Mouse (Mus musculus): Measurements from ENCODE around the gene Ngb.

Gene Ngb

DNA sequence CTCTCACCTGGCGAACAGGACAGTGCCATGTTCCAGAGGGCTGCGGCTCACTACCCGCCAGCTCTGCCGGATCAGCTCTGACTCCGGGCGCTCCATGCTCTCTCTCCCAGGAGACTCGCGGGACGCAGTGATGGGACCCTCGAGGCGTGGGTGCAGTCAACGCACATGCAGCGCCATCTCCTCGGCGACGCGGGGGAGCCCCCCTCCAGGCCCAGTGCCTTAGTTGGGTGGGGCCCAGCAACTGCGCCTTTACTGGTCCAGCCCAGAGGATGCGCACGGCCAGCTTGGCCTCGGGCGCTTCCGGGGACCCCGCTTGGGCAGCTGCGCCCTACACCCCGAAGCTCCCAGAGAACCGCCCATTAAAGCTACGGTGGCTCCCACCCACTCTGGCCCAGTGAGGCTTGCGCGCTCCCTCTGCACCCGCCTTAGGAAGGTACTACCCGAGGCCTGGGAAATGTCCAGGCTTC, at the start of gene Ngb:
Gene Ngb (minus strand): TSS at position 375 of the 467 bp plus-strand sequence.
- DNase-seq (ENCODE audit: low spot score): no peak

DNA sequence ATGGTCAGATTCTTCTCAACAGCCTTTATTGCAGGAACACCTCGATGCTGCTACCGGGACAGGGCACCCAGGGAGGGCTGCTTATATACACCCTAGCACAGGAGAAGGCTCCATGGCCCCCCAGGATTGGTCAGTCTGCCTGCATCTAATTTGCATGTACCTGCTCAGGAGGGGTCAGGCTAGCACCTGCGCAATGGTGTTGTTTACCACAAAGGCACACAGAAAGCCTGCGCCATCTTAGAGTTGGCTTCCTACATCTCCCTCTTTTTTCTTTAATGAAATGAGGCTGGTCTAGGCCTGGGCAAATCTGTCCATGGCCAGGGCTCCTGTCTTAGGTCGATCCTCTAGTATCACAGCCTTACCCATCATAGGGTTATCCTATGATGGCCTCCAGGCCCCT, 47.1 kb upstream of the Ngb start:
- DNase-seq (ENCODE audit: low spot score): no peak

DNA sequence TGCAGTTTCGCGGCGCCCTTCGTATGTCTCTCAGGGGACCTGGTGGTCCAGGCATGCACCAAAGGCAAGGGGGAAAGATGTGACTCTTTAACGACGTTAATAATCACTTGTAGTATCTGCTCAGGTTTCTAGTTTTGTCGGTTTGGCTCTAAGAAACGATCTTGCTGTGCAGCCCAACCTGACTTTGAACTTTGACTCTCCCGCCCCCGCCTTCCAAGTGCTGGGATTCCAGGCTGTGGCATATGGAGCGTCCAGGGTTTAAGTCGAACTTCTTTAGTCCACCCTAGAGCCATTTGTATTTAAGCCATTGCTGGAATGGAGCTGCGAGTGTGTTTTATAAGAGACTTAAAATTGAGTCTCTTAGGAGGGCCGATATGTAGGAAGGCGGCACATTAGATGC, 45.8 kb upstream of the Ngb start:
- DNase-seq (ENCODE audit: low spot score): no peak

DNA sequence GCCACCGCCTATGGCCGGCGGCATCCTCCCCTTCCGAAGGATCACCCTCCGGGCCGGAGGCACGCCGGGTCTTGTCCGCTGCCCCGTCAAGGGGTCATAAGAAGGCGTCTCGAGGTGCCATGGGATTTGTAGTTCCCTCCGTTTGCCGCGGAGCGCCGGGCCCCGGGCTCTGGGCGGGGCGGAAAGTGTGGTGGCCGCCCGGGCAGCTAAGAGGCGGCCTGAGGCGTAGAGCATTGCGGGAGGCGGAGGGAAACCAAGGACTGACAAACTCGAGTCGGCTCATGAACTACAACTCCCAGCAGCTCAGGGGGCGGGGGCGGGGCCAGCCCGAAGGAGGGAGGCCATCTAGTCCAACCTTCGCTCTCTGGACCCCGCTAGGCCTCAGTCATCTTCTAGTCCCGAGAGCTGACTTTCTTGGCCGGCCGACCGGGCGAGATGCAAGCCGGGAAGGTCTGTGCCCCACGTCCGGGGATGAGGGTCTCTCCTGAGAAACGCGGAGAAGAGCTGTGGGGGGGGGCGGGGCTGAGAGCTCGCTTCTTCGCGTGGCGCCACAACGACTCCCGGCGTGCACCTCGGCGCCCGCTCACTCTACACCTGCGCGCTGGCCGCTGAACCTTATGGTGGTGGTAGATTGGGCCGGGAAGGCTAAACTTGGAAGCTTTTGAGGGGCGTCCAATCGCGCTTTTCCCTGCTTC, 45.2 kb upstream of the Ngb start, which contains the start of gene Pomt2:
Gene Pomt2 (minus strand): TSS at position 574 of the 695 bp plus-strand sequence.
- peak; percentile 94 for DNase-seq (ENCODE audit: low spot score)

DNA sequence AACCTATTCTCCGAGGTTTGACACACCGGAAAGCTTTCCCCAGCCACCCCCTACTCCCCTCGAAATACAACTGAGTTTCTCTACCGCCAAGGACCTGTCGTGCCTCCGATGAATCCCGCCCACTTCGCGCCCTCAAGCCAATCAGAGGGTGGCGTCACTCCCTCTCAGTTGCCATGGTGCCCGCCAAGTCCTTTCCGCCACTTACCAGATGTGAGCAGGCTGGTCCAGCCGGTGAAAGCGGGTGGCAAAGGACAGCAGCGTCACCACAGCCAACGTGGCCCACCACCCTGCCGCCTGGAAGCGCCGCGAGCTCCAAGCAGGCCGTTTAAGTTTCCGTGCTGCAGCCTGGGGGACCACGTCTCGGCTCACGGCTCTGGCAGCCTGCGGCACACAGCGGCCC, 44.6 kb upstream of the Ngb start, which contains the start of gene Gstz1:
Gene Gstz1 (plus strand): TSS at position 200 of the 400 bp plus-strand sequence.
- DNase-seq (ENCODE audit: low spot score): peak; percentile 90

DNA sequence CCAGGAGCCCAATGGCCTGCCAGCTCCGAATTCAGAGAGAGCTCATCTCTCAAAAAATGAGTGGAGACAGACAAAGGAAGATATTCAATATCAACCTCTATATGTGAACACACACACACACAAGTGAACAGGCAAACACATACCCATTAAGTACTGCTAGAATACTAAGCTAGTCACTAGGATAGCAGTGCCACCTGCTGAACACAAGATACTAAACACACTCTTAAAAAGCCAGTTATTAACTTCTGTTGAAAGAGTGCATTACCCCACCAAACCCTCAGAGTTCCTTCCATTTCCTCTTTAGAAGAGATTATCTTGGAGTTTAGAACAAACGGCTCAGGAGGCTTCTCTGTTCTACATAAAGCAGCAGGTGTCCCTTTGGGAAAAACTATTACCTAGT, 39.8 kb upstream of the Ngb start:
- DNase-seq (ENCODE audit: low spot score): no peak

DNA sequence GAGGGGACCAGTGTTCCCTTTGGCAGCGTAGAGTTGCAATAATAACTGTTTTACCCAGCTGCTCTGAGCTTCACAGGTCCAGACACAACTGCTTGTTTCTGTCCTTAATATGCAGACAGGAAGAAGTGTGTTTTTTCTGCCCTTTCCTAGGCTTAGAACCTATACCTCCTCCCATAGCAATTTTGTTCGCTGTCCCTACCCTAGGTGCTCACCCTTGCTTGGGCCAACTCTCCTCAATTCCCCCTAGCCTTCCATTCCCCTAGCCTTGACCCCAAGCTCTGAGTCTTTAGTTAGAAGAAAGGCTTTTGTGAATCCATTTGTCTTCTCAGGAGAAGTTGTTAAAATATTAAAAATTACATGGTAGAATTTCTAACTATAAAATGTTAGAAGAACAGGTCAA, 36.4 kb upstream of the Ngb start:
- DNase-seq (ENCODE audit: low spot score): no peak

DNA sequence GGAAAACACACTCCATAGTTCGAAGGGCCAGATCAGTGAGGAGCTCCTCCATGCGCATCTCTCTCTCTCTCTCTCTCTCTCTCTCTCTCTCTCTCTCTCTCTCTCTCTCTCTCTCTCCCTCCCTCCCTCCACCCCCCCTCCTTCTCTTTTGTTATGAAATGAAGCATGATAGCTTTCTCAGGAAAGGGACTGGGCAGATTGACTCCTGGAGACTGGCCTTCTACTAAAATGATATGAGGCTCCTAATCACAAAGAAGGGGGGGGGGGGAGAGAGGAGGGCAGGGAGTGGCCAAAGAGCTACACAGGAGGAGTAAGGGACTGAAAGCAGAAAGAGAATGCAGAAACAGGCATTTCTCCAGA, 36.0 kb upstream of the Ngb start:
- no peak for DNase-seq (ENCODE audit: low spot score)

DNA sequence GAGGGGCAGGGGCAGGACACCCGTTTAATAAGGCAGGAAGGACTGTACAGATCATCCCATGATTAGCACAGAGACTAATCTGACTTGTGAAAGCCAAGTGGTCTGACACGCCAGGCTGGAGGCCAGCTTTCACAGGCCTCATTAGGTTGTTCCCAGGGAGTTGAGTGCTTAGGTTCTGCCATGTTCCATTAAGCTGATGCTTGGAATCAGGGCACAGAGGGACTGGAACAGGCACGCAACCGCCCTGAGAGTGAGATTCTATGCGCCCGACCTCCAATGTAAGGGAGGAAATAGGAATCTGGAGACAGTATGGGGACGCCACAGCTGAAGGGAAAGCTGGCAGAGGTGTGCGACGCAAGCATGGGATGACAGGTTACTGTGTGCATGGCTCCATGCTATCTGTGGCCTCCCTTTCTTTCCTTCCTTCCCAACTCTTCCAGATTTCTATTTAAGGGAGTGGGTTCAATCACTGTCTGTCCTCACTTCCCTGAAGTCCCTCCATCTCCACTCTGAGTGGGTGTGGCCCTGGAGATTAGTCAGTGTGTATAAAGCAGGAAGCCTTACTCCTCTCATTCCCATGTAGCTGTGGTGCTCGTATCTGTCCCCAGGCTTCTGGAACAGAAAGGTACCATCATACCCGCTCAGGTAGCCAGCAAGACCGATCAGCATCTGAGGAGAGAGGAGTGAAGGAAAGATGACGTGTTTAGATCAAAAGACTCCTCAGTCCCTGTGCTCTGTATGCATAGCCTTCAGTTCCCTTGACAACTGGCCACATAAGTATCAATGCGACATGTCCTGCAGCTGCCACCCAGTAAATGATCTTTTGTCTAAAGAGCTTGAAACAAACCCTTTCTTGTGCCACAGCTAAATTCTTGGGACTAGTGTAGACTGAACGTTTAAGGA, 35.4 kb upstream of the Ngb start:
- DNase-seq (ENCODE audit: low spot score): no peak

DNA sequence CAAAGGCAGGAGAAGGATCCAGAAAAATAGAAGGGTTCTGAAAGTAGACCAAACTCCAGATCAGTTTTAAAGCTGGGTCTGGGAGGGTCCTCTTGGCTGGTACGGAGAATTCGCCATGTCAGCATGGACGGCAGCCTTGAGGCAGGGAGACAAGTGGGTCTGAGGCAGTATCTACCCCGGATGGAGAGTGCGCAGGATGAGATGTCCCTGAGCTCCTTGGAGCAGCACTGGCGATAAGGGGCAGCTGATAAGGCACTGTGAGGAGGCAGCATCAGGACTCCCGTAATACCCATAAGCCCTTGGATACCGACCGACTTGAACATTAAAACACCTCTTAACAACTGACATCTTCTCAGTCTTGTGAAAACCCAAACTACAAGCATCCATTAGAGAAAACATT, 30.4 kb upstream of the Ngb start:
- DNase-seq (ENCODE audit: low spot score): no peak

DNA sequence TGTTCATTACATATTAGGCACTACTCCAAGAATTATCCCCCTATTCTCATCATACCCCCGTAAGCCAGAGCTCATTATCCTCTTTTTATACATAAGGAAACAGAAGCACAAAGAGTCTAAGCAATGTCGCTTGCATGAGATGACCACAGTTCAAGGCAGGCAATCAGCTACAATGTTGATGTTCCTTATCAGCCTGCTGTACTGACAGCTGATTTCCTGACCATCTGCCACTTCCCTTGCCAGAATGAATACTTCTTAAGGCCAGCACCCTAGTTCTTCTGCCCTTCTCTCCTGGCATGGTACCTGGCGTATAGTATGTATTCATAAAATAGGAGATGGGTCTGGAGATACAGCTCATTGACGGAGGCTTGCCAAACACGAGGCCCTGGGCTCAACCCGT, 29.9 kb upstream of the Ngb start:
- DNase-seq (ENCODE audit: low spot score): no peak

DNA sequence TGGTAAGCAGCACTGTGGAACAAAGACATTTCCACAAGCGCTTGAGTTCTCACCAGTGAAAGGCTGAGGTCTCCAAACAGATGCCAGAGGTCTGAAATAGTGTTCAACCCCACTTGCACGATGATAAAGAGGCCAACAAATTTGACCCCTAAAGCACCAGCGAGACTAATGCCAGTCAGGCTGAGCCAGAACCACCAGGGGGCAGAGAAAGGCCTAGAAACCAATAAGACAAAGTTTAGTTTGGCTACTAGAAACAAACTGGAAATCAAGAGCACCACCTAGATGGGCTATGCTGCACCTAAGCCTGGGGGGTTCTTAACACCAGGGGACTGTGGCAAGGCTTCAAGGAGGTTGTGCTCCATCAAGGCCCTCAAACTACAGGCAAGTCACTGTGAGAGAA, 29.3 kb upstream of the Ngb start:
- peak; percentile 28 for DNase-seq (ENCODE audit: low spot score)

DNA sequence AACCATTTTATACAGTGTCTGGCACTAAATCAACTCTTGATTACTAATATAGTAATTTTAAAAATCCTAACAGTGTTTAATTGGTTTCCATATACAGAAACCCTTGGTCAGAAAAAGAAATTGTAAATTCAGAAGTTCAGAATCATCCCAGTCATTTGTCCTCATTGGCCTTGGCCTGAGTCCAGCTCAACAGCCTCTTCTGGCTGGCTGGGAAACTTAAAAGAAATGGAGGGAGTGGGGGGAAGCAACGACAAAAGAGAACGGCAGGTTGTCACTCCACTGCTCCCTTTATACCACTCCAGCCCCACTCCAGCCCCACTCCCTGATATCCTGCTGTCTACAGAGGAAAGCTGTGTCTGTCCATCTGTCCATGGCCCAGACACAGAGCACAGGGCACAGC, 28.8 kb upstream of the Ngb start:
- DNase-seq (ENCODE audit: low spot score): no peak

DNA sequence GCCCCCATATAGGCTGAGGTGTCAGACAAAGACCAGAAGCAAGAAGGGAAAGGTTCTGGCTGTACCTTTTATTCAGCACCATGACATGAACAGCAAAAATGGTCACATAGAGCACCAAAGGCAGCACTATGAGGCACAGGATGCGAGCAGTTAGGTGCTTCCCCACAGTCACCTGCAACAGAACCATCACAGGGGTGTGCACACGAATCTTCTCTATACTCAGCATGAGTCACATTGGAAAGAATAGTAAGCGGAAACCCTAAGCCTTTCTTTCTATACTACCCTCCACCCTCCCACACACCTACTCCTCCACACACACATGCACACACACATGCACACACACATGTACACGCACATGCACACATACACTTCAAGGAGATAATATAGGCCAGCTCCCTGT, 27.9 kb upstream of the Ngb start:
- DNase-seq (ENCODE audit: low spot score): no peak

DNA sequence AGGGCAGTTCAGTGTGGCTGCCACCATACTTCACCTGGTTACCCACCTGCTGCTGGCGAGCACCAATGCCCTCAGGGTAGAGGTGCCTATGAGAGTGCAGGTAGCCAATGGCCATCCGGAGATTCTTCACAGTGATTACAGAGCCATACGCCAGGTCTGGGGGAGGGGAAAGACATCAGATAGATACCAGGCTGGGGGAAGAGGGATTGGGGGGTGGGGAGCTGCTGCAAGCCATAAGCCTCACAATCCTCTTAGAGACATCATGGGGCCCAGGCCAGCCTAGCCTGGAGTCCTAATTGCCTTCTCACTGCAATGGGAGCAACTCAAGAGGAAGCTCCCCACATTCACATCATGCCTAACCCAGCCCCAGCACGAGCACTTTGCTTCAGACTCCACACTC, 24.9 kb upstream of the Ngb start:
- no peak for DNase-seq (ENCODE audit: low spot score)

DNA sequence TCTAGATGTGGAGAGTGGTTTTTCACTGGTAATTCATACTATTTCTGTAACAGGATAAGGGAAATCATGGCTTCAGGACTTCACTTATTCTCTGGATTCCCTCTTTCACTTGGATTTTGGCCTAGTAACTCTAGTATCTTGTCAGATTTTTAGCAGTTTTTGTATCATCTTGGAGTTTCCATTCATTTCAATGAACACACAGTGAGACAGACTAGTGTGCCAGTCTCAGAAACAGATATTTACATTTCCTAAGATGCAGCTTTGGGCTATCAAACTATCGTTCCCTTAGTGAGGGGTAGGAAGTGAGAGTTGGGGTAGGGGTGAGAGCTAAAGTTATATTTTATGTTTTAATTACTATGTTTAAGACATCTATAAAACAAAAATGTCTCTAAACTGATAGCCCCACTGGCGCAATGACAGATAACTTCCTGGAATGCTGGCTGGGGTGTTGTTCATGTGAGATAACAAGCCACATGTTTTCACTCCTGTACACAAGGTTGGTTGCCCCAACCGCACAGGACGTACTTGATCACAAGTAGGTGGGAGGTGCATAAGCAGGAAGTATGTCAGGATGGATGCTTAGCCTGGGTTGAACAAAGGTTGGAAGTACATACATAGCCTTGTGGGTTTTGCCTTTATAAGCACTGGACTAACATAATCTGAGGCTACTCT, 19.7 kb upstream of the Ngb start:
- no peak for DNase-seq (ENCODE audit: low spot score)

DNA sequence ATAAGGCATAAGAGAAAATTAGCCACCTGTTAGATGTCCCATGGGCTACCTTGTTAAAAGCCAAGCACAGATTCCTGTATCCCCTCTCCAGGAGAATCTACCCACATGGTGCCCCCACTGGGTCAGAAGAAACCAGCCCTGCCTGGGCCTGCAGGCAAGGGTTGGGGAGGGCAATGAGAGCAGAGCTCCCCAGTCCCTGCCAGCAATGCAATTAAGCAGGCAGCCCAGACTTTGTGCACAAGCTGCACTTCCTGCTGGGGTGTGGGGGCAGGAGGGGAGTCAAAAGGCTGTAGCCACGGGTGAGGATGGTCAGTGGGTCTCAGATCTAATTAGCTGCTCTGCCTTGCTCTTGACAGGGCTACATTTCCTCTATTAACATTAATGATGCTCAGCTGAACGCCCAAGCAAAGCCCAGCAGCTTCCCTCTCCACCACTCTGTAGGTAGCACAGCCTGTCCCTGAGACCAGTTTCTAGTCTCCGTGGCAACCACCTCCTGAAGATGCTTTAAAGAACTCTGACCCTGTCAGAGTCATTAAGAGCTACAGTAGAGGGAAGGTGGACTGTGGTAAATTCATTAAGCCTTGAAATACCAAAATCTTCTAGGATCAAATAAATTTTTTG, 5.1 kb upstream of the Ngb start:
- no peak for DNase-seq (ENCODE audit: low spot score)

DNA sequence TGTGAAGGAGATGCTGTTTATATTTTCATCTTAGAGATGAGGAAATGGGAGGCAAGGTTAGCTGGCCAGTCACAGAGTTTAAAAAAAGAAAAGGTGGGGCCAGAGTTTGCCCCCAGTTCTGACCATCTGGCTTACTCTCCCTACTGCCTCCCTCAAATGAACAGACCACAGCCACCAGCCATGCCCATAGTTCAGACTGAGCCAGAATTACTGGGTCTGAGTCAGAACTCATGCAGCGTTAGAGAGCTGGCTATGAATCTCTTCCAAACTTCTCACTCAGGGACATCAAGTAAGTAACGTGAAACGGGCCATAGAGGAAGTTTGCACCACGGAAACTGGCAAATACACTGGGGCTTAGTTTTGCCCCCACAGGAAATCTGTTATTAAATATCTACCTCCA, 2.5 kb upstream of the Ngb start:
- DNase-seq (ENCODE audit: low spot score): no peak

DNA sequence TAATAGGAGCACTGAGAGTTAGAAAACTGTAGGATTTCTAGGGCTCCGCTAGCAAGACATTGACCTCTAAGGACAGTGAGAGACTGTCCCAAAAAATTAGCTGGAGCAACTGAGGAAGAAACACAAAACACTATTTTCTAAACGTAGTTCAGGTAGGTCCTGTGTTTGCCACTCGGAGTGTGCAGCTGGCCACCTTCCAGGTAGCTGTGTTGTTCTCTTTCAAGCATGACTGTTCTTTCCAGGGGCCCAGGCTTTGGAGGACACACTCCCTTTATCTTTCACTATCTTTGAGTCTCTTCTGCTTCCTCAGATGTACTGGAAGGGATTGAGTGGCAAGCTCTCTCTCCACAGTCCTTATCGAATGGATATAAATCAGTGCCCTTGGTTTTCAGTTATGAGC, 1.1 kb upstream of the Ngb start:
- no peak for DNase-seq (ENCODE audit: low spot score)

DNA sequence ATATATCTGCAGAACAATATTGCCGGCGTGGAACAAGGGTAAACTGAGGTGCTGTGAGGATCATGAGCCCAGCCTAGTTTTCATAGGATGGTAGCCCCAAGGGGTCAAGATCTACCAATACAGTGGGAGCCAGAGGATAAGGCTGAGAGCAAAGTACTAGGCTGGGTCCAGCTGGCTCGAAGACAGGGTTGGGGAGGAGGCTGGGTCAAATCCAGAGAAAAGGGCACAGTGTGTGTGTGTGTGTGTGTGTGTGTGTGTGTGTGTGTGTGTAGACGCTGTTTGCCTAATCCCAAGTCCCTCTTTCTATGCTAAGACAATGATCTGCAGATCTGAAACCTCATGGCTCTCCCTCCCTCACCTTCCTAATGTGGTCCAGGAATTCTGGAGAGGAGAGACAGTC, 2.0 kb downstream of the Ngb start:
- DNase-seq (ENCODE audit: low spot score): no peak

DNA sequence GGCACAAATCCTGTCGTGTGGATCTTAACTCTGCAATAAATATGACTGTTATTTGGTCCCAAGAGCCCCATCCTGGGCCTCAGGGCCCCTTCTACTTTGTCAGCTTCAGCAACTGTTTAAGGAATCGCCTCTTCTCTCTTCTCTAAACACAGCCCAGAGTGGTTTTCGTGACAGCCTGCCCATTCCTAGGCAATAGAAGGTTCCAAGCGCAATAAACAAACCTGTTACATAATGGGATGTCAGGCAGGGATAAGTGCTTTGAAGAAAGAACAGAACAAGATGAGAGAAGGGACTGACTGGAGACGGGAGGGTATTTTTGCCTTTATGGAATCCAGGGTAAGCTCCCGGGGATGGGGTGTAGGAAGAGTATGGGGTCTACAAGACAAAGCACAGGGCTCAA, 8.7 kb downstream of the Ngb start:
- DNase-seq (ENCODE audit: low spot score): no peak

DNA sequence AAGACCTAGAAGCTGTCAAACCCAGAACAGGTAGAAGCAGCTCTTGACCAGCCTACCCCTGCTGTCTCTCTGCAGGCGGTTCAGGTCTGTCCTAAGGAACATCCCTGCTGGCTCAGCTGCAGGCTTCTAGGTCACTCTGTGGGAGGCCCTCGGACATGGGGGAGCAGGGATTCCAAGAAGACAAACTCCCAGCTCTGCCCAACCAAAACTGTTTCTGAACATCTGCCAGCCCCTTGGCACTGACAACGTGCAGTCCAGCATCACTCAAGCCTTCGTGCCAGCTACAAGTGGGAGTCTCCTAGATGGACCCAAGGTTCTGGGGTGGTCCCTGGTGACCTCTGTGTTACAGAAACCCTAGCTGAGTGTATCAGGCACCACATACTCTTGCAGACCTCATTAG, 9.1 kb downstream of the Ngb start:
- no peak for DNase-seq (ENCODE audit: low spot score)

Data from layer of hippocampus, adult 11-12 months (tissue).